Mouse (Mus musculus): ENCODE data around the gene Il2rg.

DNA sequence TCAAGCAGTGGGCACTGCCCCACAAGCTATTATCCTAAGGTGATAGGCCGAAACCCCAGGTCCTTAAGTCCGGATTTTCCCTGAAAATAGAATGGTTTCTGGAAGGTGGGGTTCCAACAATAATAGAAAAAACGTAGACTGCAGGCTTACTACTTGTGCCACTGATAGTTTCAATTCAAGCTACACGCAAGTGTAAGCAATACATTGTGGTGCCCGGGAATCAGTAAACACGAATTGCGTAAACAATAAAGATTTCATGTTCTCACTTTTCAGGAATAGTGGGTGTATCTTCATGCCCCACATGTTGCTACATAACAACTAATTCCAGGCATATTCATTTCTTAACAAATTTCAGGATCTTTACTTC is 45.3 kb downstream of the Il2rg start:
- TF ChIP-seq E2F4 (IDR thresholded peaks at IDR 0.05; ENCODE audit: insufficient replicate concordance, low read depth, low read length) = no peak
- TF ChIP-seq MAX (IDR thresholded peaks at IDR 0.05; ENCODE audit: low read length) = no peak
- no peak for TF ChIP-seq UBTF (IDR thresholded peaks at IDR 0.05; ENCODE audit: low read depth, low read length)
- no peak for TF ChIP-seq USF1 (IDR thresholded peaks at IDR 0.05; ENCODE audit: low read depth, low read length)
- no peak; the same call in 1 of the 2 replicates for TF ChIP-seq MYC (IDR thresholded peaks at IDR 0.05; ENCODE audit: low read depth, low read length)
- TF ChIP-seq MAFK (IDR thresholded peaks at IDR 0.05; ENCODE audit: insufficient replicate concordance, low read length) = no peak
- TF ChIP-seq CTCF (conservative IDR thresholded peaks at IDR 0.05 in 1 of 2, IDR thresholded peaks at IDR 0.05 in 1 of 2; ENCODE audit: low read depth in 2 of 2, low read length in 2 of 2) = no peak

Data from CH12.LX (cell line).